Mouse (Mus musculus) cortical plate, adult 2 months (tissue): ENCODE results near the gene Cdc42ep1.

Experiments
- CTCF ChIP-seq: fragments of 200-500 bp; IDR thresholded peaks from 2 replicates; pipeline ENCODE4 v1.5.1; 2011; ENCODE audit warnings: mild to moderate bottlenecking, control low read depth, low read length; ENCODE audit not compliant: insufficient read depth; ENCODE audit errors: extremely low read depth
- POLR2A ChIP-seq: fragments of 200-500 bp; IDR thresholded peaks from 2 replicates; pipeline ENCODE4 v1.6.1; 2011; ENCODE audit warnings: mild to moderate bottlenecking, low read length, control low read depth; ENCODE audit not compliant: insufficient read depth; ENCODE audit errors: extremely low read depth

DNA sequence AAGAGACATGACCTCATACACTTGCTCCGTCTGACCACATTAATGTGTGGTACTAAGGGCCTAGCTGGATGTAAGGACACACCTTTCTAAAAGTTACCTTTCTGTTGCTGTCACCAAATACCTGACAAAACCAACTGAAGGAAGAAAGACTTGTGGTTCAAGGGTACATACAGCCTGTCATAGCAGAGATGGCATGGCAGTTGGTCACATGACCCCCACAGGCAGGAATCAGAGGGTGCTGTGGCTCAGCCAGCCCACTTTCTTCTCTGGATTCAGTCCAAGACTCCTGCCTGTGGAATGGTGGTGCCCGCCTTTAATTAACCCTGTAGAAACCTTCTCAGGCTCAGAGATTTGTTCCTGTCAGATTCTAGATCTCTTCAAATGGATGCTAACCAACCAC is 20.7 kb downstream of the Cdc42ep1 start:
- TF ChIP-seq CTCF: no peak
- TF ChIP-seq POLR2A: no peak
